Mouse (Mus musculus) erythroid progenitor cell, adult 5-6 weeks (primary cell): ENCODE results near the gene Eln. TPM values are rescaled to one million over a fixed set of nuclear protein-coding genes. Genes with fewer than 3 reads are reported as not detected.

Experiments
- ATAC-seq: replicated peaks from 2 replicates; pipeline ENCODE4 v1.8.0; 2016; ENCODE audit warnings: moderate number of reproducible peaks, mild to moderate bottlenecking, moderate TSS enrichment, inconsistent platforms; ENCODE audit not compliant: poor library complexity, low FRiP score, severe bottlenecking
- total RNA-seq, 2 experiments: library from RNA; stranded (forward) in 1 of 2; stranded (reverse) in 1 of 2; fragments of 150-400 nt in 1 of 2; fragments of 186-747, 209-891 nt in 1 of 2; gene quantifications; 2 replicates each; pipeline versions ENCODE4 v1.2.3 to v1.2.4; 2015 to 2017; ENCODE audit warnings: low replicate concordance in 2 of 2

Gene Eln
- total RNA-seq (2015; ENCODE audit: low replicate concordance), result not detected in 2 replicates
- not detected in 2 replicates for total RNA-seq (2017; ENCODE audit: low replicate concordance)

DNA sequence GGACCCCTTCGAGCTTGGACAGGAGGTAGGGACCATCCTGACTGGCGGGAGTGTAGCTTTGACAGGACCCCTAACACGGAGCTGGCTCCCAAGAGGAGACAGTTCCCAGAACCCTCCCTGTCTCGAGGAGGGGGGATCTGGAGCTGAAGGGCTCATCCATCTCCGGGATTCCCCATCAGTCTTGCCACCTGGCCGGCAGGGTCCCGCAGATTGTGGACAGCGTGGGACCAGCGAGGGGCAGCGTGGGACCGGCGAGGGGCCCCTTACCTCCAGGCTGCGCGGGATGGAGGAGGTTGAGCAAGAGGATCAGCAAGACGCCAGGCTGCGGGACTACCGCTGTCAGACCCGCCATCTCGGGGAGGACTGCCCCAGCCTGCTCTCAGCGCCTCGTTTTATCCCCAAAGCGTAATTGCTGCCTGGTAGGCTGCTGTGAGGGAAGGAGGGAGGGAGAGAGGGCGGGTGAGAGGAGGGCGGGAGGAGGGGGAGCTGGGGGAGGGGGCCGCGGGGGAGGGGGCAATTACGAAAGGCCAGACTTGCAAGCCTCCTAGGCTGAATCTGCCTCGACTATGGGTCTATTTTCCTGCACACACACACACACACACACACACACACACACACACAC lies at the start of gene Eln:
Gene Eln, minus strand, starts transcription at position 434 of the 622 bp plus-strand sequence.
- no peak for ATAC-seq

DNA sequence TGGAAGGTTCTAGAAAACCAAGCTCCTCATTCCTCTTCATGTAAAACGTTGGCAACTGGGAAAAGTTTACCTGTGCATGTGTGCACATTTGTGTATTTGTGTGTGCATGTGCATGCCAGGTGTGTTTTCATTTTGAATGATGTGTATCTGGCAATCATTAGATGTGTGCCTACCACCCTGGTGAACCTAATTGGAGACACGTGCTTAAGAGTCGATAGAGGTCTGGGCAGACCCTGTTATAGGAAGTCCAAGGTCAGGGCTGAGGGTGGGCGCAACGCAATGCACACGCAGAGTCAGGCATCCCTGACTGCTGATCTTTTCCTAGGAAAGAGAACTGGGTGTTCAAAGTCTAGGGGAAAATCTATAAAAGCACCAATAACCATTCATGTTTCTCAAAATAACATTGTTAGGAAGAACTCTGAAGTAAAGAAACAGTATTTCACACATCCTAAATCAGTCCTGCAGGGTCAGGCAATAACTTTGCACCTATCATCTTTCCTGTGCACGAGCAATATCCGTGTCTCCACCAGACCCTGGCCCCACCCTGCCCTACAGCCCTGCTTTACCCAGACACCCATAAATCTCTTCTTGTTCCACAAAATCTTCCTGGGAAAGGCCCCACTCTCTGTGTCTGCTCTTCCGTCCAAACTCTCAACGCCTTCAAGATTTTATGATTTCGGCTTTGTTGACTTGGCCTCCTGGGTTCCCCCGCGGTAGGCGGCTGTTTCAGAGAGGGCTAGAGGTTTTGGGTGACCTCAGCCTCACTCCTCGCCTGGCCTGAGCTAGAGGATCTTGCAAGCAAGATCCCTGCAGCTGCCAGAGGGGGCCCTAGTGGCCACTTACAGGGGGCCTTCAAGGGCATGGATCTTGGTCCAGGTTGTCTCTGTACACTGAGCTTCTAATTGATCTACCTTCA lies 43.2 kb upstream of the Eln start:
- ATAC-seq, result no peak

DNA sequence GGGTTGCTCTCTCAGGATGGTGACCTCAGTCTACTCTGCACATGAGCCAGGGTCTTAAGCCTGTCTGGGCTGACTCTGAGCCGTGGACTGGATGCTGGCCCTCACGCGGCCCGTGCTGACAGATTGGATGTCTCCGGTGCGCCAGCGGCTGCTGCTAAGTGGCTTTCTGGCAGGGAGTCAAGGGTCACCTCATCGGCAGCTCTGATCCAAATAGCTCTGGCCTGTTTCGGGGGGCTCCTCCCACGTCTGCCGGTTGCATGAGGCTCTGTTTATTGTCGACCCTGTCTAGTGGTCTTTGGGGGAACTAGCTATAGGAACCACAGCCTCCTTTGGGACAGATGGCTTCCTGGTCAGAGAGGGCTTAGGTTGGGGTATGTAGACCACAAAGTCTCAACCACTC lies 41.1 kb upstream of the Eln start:
- ATAC-seq, result no peak

DNA sequence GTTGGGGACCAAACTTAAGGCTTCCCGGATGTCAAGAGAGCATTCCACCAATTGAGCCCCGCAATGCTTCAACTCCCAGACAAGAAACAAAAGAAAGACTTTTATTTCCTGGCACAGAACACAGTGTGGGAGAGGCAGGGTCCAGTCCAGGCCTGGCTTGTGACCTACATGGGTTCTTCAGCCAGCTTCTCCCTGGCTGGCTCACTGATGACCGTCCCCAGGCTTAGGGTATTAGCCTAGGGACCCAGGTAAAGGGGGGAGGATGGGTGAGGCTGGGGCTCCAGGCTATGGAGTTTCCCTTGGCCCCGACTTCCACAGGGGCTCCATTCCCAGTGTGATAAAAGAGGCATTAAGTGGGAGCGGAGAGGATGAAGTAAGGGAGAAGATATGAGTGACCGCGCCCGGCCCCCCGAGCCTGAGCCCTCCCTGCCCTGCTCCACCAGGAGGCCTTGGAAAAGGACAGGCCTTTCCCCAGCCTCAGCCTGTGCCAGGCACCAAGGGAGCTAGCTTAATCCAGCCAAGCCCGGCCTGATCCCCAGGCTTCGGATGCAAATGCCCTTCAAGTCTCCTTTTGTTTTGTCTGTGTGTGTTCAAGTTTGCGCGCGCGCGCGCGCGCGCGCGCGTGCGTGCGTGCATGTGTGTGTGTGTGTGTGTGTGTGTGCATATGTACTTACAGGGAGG lies 38.7 kb upstream of the Eln start:
- ATAC-seq, result no peak

DNA sequence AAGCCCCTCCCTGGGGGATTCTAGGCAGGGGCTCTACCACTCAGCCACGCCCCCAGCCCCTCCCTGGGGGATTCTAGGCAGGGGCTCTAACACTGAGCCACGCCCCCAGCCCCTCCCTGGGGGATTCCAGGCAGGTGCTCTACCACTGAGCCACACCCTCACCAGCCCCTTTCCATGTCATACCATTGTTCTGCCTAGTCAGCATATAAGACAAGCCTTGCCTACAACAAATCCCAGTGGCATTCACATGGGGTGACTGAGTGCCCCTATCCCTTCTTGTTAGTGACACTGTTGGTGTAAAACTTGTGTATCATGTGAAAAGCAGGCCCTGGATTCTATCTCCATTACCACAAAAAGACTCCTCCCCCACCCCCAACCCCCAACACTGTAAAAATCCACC lies 36.7 kb upstream of the Eln start:
- no peak for ATAC-seq

DNA sequence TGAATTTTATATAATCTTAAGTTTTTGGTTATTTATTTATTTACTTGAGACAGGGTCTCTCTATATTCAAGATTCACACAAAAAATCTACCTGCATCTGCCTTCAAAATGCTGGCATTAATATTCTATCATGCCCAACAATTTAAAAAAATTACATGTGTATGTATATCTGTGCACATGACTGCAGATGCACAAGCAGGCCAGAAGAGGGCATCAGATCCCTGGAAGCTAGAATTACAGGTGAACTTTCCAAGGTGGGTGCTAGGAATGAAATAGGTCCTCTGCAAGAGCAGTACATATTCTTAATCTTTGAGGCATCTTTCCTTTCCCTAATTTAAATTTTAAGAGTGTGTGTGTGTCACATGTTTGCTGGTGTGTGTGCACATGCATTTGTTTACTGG lies 33.8 kb upstream of the Eln start:
- no peak for ATAC-seq

DNA sequence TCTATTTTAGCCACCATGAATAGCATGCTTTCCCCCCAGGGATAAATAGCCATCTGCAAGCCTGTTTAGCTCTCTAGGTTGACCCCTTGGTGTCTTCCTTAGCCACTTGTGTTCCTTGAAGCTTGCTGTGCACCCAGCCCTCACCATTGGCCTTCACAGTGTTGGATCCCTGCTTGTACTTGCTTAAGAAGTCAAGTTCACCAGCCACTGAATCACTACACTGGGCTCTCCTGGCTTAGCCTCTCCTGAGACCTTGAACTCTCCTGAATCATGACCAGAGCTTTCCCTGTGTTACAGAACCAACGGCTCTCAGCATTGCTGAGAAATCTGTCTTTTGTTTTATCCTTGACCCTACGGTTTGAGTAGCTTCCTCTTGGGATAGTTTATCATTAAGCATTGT lies 33.0 kb upstream of the Eln start:
- no peak for ATAC-seq

DNA sequence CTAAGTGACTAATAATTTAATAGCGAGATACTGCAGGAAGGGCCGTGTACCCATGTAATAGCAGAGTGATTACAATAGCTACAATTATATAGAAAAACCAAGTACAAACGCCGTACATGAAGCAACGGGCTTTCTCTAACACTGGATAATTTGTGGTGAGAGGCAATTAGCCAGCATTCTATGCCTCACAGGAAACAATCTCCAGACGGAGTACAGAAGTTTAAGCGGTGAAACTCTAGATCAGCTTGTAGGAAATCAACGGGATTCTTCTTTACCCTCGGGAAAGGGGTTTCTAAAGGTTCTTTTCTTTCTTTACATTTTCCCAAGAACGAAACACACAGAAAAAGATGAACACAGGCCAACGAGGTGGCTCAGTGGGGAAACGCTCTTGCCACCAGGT lies 29.4 kb upstream of the Eln start:
- ATAC-seq, result no peak

DNA sequence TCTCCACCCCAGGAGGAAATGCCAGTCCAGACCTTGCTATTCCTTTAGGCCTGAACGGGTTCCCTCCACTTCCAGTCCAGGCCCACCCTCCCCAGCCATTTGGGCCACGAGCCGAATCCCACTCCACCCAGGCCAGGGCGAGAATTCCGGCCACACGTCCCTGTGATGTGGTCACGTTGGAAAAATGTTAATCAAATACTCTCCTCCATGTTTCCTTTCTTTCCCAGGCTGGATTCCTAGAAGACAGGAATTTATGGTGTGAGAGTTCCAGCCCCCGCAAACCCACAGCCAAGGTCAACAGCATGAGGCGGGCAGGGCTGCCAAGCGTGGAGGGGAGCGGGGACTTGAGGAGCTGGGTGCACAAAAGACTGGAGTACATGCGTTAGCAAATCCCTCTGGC lies 25.4 kb upstream of the Eln start:
- ATAC-seq, result no peak

DNA sequence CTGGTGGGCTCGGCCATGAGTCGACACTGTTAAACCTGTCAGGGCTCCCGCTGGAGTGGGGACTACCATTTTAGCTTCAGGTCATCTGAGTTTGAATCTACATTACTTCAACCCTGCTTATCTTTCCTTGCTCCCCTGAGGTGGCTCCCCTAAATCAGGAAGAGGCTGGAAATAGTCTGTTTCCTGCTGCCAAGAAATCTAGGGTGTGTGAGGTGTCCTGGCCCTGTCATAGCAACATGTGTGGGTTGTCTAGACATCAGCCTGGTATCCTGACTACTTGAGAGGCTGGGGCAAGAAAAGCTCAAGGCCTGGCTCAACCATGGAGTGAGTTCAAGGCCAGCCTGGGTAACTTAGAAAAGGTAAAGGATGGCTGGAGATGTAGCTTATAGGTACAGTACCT lies 24.6 kb upstream of the Eln start:
- ATAC-seq, result no peak

DNA sequence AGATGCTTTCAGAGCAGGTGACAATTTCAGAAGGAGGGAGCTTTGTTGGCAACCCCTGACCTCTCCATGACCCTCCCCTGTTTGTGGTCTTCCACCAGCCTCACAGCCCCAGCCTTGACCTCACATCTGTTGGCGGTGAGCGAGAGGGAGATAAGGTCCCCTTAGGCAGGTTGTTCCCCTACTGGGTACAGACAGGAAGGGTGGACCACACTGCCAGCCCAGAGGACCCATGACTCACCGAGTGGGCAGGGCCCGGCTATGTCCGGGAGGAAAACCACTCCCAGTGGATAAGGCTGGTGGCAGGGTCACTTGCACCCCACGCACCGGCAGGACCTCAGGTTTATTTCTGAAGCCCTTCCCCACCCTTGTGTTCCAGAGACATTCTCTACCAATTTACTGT lies 22.1 kb upstream of the Eln start:
- no peak for ATAC-seq

DNA sequence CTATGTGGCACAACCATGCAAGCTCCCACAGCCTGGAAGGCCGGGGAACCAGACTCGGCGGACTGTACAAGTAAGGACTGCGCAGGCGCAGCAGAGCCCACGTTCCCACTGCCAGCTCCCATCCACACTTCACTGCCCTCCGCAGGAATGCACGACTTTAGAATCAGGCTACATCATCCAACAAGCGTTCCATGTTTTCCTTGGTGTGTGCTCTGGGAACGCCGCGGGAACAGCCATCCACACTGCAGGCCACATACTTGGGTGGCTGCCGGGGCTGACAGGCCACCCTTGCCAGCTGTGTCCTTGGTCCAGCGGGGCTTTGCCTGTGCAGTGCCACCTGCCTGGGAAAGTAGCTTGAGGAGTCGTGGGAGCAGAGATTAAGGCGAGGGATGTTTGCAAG lies 18.3 kb upstream of the Eln start:
- no peak for ATAC-seq

DNA sequence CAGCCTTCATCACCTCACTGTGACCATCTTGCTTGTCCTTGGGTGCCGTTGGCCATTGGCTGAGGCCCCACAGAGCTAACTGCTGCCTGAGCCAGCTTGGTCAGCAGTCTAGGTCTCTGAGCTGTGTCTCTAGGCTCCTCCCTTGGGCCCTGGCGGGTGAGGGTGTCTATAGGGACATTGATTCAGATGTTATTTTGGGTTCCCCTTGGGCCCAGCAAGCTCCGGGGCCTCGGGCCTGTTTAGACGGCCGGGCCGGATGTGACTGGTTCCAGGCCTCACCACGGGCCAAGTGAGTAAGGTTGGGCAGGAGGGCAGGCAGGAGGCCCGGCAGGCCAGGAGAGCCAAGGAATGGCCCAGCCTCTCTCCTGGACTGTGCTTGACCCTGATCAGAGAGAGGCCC lies 16.2 kb upstream of the Eln start:
- no peak for ATAC-seq

DNA sequence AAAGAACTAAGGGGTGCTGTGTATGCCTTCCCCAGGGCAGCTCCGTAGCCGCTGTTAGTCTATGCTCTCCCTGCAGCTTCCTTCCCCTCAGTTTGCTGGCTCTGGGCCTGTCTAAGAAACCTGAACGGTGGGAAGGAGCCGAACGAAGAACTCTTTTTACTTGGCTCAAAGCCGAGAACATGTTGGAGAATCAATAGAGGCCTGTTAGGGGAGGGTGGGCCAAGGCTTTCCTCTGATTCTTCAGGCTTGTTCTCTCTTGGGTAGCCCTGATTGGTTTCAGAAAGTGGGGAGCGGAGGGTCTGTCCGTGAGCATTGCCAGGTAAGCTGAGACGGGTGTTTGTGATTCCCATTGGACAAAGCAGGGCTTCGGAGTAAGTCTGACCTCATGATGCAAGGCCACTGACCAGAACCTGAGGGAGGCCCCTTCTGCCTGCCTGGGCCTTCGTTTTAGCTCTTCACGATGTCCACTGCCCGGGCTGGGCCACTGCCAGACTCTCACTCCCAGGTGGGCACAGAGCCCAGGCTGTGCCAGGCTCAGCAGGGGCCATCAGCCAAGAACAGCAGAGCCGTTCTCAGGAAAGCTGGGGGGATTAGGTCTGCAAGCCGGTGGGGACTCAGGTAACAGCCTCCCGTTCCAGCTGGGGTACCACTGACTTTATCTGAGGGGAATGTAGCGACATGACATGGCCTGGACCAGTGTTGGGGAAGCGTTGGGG lies 14.4 kb upstream of the Eln start:
- ATAC-seq, result no peak; the same call in 1 of the 2 replicates

DNA sequence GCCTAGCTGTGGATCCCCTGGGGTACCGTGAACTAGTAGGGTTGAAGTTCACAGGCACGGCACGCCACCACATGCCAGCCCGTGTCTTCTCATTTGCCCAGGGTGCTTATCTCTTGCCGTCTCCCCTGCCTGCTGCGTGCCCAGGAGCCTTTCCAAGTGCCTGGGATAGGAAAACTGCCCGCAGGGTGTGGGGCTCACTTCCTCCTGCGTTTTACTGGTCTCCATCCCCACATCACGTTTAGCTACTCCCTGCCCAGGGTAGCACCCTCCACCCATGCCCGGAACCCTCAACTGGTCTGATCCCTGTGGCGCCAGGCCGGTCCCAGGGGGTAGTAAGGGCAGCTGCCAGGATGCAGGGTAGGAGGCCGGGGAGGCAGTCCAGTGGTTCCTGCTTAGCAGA lies 8.9 kb upstream of the Eln start:
- no peak for ATAC-seq

DNA sequence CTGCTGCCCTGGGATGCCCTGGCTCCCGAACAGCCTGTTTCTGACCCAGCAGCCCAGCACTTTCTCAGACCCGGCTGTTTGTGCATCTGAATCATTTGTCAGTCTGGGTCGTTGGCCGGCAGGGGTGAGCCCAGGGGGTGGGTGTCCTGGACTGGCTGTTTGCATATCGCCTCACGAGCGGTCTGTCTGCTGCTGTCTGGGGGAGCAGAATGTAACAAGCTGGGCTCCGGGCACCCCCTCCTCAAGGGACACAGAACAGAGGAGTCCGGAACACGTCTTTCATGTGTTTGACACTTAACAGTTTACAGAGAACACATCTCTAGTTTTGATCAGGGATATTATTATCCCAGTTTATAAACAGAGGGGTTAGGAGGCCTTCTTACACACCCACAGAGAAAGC lies 7.0 kb upstream of the Eln start:
- no peak for ATAC-seq

DNA sequence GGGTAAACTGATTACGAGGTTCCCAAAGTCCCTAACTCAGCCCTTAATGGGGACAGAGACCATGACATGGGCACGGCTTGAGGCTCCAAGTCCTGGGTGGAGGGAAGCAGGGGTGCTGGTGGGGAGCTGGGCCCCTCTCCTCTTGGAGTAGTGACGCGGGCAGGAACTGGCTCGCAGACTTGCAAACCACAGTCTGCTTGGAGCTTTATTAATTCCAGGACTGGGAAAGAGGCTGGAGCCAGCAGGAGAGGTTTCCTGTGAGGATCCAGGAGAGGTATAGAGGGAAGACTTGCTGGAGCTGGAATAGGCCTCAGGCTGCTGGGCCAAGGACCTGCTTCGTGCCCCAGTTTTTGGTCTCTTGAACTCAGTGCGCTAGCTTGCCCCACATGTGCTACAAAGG lies 3.3 kb upstream of the Eln start:
- ATAC-seq, result no peak

DNA sequence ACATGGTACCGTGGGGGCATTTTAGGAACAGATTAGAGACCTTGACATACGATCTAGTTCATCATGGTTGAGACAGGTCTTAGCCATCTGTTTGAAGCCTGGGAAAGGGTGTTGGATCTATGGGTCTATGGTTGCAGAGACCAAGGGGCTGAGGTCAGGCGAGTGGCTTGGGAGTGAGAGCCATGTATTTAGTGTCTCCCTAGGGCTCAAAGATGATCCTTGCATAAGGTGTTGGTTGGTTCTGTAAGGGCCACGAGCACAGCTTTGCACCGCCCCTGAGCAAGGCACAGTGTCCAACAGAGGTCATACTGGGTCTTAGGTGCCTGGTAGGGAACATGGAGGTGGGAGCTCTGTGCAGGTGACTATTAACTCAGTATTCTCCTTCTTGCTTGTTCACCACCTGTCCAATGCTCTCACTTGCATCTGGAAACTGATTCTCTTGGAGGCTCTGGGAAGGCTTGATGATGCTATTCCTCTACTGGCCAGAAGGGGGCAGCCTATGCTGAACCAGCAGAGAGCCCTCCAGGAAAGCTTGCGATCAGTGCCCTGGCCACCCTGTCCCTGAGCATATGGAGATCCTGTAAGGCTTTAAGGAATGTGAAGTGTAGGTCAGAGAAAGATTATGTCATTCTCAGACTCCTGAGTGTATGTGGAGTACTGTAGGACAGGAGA lies 960 bp upstream of the Eln start:
- ATAC-seq, result peak; percentile 58; the same call in 1 of the 2 replicates

DNA sequence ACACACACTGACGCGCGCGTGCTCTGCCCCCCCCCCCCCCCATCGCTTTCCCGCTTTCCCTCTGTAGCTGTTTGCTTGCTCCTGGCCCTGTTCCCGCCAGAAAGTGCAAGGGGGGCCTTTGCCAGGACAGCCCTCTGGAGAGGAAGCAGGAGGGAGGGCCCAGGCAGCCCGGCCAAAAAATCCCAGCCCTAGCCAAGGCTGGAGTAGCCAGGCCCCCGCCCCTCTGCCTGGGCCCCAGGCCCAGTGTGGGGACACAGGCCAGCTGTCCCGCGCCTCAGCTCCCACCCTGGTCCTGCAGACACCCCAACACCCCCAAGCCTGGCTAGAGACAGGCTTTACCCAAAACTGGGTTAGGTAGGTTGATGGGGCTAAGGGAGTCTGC lies 380 bp upstream of the Eln start:
- ATAC-seq, result no peak

DNA sequence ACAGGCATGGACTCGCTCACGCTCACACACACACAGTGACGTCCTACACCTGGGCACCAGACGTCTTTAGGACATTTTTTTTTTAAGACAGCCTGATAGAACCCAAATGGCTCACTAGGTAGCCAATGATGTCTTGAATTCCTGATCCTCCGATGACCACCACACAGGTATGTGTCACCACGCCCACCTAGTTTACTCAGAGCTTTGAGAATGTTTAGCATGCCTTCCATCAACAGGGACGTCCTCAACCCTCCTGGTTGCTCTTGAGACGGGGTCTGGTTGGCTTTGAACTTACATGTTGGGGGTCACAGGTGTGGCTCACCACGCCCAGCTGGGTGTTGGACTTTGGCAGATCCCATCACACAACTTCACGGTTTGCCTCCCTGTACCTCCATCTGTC lies 922 bp downstream of the Eln start:
- no peak for ATAC-seq
